Mouse (Mus musculus) erythroblast, embryonic 14.5 days (primary cell): Measurements from ENCODE around the gene 4930519P11Rik.

Experiments
- GATA1 ChIP-seq: IDR thresholded peaks from 2 replicates; pipeline ENCODE4 v1.6.1; 2012; ENCODE audit warnings: low read length, inconsistent platforms, mixed read lengths
- TAL1 ChIP-seq: IDR thresholded peaks from 3 replicates; pipeline ENCODE4 v1.6.1; 2012; ENCODE audit warnings: low read length, inconsistent platforms, mixed read lengths

- TF ChIP-seq TAL1 (no peak), GATA1 (no peak)
Measured at GRCm38 (mm10) chr2:154571976-154572375, 41.3 kb downstream of the 4930519P11Rik start.
